Mouse (Mus musculus): Measurements from ENCODE around the gene Gm5751. TPM values are rescaled to one million over a fixed set of nuclear protein-coding genes. Genes with fewer than 3 reads are reported as not detected.

Gm5751 gene
- polyA plus RNA-seq, 1 experiment from 2014 or later, result not detected

- no peaks in the 10 kb centered on the region for H3K27me3 ChIP-seq (replicated peaks)
- H3K4me3 ChIP-seq, result no peak overlapping the region
- H3K4me1 ChIP-seq, result no peaks in the 10 kb centered on the region
- ATAC-seq (ENCODE audit: extremely low read depth, insufficient number of reproducible peaks, low FRiP score, low TSS enrichment), result no peak
- WGBS, result 76% methylated on average over 4 of the region's 4 CpGs
- H3K9me3 ChIP-seq, result no peaks in the 10 kb centered on the region
- H3K9ac ChIP-seq, result no peak overlapping the region
- H3K4me2 ChIP-seq, result no peak overlapping the region
- H3K36me3 ChIP-seq, result no peaks in the 10 kb centered on the region
- no peak overlapping the region for H3K27ac ChIP-seq (replicated peaks)
These were observed 47.0 kb downstream of the Gm5751 start for GRCm38 (mm10) chrX:8921080-8921479.

DNA sequence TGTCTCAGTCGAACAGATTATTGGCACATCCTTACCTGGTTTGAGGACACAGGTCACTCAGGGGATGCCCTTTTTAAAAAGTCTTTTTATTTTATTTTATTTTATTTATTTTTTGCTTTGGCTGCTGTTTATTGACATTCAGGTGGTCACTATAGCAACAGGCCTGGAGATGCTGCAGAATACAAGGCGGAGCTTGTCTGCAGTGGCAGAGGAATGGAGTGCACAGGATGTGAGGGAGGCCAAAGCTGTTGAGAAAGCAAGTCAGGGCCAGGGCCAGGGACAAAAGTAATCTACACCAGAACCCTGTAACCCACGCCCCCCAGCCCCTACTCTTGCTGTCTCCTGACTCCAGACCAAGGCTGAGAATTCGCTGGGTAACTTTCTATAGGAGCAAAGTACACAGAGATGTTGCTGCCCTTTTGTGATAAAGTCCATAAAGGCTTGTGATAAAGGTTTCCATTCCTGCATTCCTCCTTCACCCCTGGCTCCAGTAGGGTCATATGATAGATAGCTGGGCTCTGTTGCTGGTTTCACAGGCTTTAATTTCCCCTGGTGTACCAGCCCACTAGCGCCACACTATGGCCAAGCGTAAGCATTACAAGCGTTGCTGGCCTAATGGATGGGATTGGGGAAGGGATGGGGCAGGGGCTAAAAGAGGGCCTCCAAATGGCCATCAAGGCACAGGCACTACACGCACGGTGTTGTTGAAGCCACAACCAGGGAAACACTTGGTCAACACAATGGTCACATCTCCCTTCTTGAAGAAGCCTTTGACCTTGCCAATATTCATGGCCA, 48.0 kb downstream of the Gm5751 start:
- whole genome bisulfite sequencing, result 43% methylated on average over 9 of the region's 9 CpGs
- Histone ChIP-seq H3K27ac (replicated peaks) (no peak overlapping the region), H3K4me1 (no peaks in the 10 kb centered on the region), H3K36me3 (no peaks in the 10 kb centered on the region), H3K4me2 (no peak overlapping the region), H3K9me3 (no peaks in the 10 kb centered on the region), H3K9ac (no peak overlapping the region), H3K27me3 (replicated peaks) (no peaks in the 10 kb centered on the region), H3K4me3 (no peak overlapping the region)
- ATAC-seq (ENCODE audit: extremely low read depth, insufficient number of reproducible peaks, low FRiP score, low TSS enrichment), result no peak

- no peak overlapping the region for H3K4me2 ChIP-seq
- no peaks in the 10 kb centered on the region for H3K9me3 ChIP-seq
- no peak for ATAC-seq (ENCODE audit: extremely low read depth, insufficient number of reproducible peaks, low FRiP score, low TSS enrichment)
- no peaks in the 10 kb centered on the region for H3K27me3 ChIP-seq (replicated peaks)
- no peak overlapping the region for H3K9ac ChIP-seq
- 49% methylated on average over 4 of the region's 4 CpGs for whole genome bisulfite sequencing
- H3K4me1 ChIP-seq, result no peaks in the 10 kb centered on the region
- H3K4me3 ChIP-seq, result no peak overlapping the region
- H3K36me3 ChIP-seq, result no peaks in the 10 kb centered on the region
- no peak overlapping the region for H3K27ac ChIP-seq (replicated peaks)
These were observed 53.3 kb downstream of the Gm5751 start for GRCm38 (mm10) chrX:8927308-8927707.

Other genes starting within 250 kb of the Gm5751 start
- gene Ssxb8, start 183.4 kb upstream of the Gm5751 start, polyA plus RNA-seq (2015; fragmentation: Nextera tagmentation; extraction: Ambion mirVana), result not detected in 2 replicates
- not detected in 2 replicates for gene Ssx9, start 125.8 kb upstream of the Gm5751 start, polyA plus RNA-seq (2015; fragmentation: Nextera tagmentation; extraction: Ambion mirVana)
- gene Ssxb5, start 70.6 kb upstream of the Gm5751 start, polyA plus RNA-seq (2015; fragmentation: Nextera tagmentation; extraction: Ambion mirVana), result not detected in 2 replicates
- not detected in 2 replicates for gene Gm6592, start 30.3 kb upstream of the Gm5751 start, polyA plus RNA-seq (2015; fragmentation: Nextera tagmentation; extraction: Ambion mirVana)
- 1.5 and 2.0 TPM in 2 replicates for gene B630019K06Rik, start 18.1 kb downstream of the Gm5751 start, polyA plus RNA-seq (2015; fragmentation: Nextera tagmentation; extraction: Ambion mirVana)
- gene Fthl17b, start 88.7 kb downstream of the Gm5751 start, polyA plus RNA-seq (2015; fragmentation: Nextera tagmentation; extraction: Ambion mirVana), result not detected in 2 replicates
- not detected in 2 replicates for gene Fthl17c, start 102.3 kb downstream of the Gm5751 start, polyA plus RNA-seq (2015; fragmentation: Nextera tagmentation; extraction: Ambion mirVana)
- gene Fthl17d, start 112.5 kb downstream of the Gm5751 start, polyA plus RNA-seq (2015; fragmentation: Nextera tagmentation; extraction: Ambion mirVana), result not detected in 2 replicates
- gene Fthl17e, start 159.2 kb downstream of the Gm5751 start, polyA plus RNA-seq (2015; fragmentation: Nextera tagmentation; extraction: Ambion mirVana), result not detected in 2 replicates
- not detected in 2 replicates for gene Fthl17f, start 188.8 kb downstream of the Gm5751 start, polyA plus RNA-seq (2015; fragmentation: Nextera tagmentation; extraction: Ambion mirVana)
- gene 4930402K13Rik, start 230.3 kb downstream of the Gm5751 start, polyA plus RNA-seq (2015; fragmentation: Nextera tagmentation; extraction: Ambion mirVana), result not detected in 2 replicates

All from heart, embryonic 13.5 days (tissue).